In genomic region chr9:27099474-27099873, GRCm38 (mm10) we compare ENCODE assay signal across 28 mouse cellular contexts. TPM values are rescaled to one million over a fixed set of nuclear protein-coding genes. Genes with fewer than 3 reads are reported as not detected.
DNase-seq lines count a peak whose midpoint lies in the region; ATAC-seq and TF ChIP-seq lines count a peak whose summit lies in the region.
"Had no signal": no experiment of that assay in that cellular context is flagged by ENCODE, and none has a peak within 500 bp of the region (broad histone marks: within the 10 kb centered on the region; RNA-seq: fewer than 3 reads in every experiment).

No protein-coding gene starts in this region.

- no peak for TF ChIP-seq CTCF in left cerebral cortex, adult 2 months (IDR thresholded peaks at IDR 0.05)

- H3K4me3 ChIP-seq in left cerebral cortex, adult 2 months: no peak overlapping the region
- H3K4me3 ChIP-seq: embryonic facial prominence, embryonic 10.5 days; embryonic facial prominence, embryonic 13.5 days; erythroblast, embryonic 14.5 days; forebrain, embryonic 13.5 days; gastrocnemius, adult 2 months; hindbrain, embryonic 10.5 days; hindbrain, embryonic 13.5 days; intestine, embryonic 15.5 days had no signal

- no peak for DNase-seq in left cerebral cortex, adult 2 months (ENCODE audit: extremely low spot score in 1 of 2, low spot score in 2 of 2)
- no peak for DNase-seq in left cerebral cortex, postnatal 14 days (ENCODE audit: low spot score in 2 of 2)
- no peak for DNase-seq in frontal cortex, postnatal 14 days (ENCODE audit: low spot score in 2 of 2)
- no peak for DNase-seq in spleen, adult 18-20 months
- DNase-seq in MN1 (ENCODE audit: low spot score): no peak
- DNase-seq: adrenal gland, adult 8-10 months; adrenal gland, postnatal 25 days; cerebellum, adult 18-20 months; cerebellum, adult 9-11 months; cerebellum, postnatal 25 days; embryo, embryonic 11 days; gastrocnemius, adult 2 months; gastrocnemius, postnatal 14 days had no signal

- intact Hi-C loops in left cerebral cortex, adult 2 months (cut with DNase I): no loop called here
- intact Hi-C loops in left cerebral cortex, postnatal 14 days (cut with DNase I): no loop called here

- peak; percentile 88 for ATAC-seq in granulocyte monocyte progenitor cell, adult 5-6 weeks (replicated peaks; ENCODE audit: poor library complexity, severe bottlenecking)
- peak; percentile 77 for ATAC-seq in megakaryocyte, adult 5-6 weeks (ENCODE audit: poor library complexity, severe bottlenecking)
- ATAC-seq in neutrophil, adult 5-6 weeks (ENCODE audit: extremely low read depth, insufficient number of reproducible peaks, low FRiP score, poor library complexity, severe bottlenecking): peak; percentile 63; the same call in 1 of the 2 replicates
- ATAC-seq: activated CD4-positive, CD25-positive, alpha-beta regulatory T cell, adult 4 months; CD4-positive, CD25-positive, alpha-beta regulatory T cell, adult 4 months; forebrain, embryonic 13.5 days; forebrain, embryonic 16.5 days; hindbrain, embryonic 16.5 days; intestine, embryonic 15.5 days had no signal

- peak overlapping the region; percentile 15; the same call in 1 of the 2 replicates for H3K27ac ChIP-seq in left cerebral cortex, adult 2 months
- H3K27ac ChIP-seq: embryonic facial prominence, embryonic 10.5 days; embryonic facial prominence, embryonic 13.5 days; forebrain, embryonic 13.5 days; hindbrain, embryonic 10.5 days; hindbrain, embryonic 13.5 days; intestine, embryonic 15.5 days had no signal

RNA-seq across cellular contexts. Expression of gene Jam3, which starts 55.7 kb away (rescaled TPM):
- 10 to 100 TPM; 32.6 TPM for total RNA-seq in left cerebral cortex, adult 2 months (2021)
- 10 to 100 TPM; 24.1 to 26.9 TPM for total RNA-seq in left cerebral cortex, postnatal 14 days (2021)
- not detected in 2 replicates for total RNA-seq in granulocyte monocyte progenitor cell, adult 5-6 weeks (2014; fragmentation: Nextera tagmentation)
- 0.22 and 0.26 TPM in 2 replicates for total RNA-seq in granulocyte monocyte progenitor cell, adult 5-6 weeks (2017)
- not detected in 2 replicates for total RNA-seq in megakaryocyte, adult 5-6 weeks (2015)
- not detected in 2 replicates for total RNA-seq in megakaryocyte, adult 5-6 weeks (2017)
- total RNA-seq in neutrophil, adult 5-6 weeks (2017): 1.1 and 2.0 TPM in 2 replicates
- total RNA-seq: MEL had no signal
